Mouse (Mus musculus) liver, embryonic 14.5 days (tissue): ENCODE measurements around the gene Cdh13. TPM values are rescaled to one million over a fixed set of nuclear protein-coding genes. Genes with fewer than 3 reads are reported as not detected.

Source experiments
- ATAC-seq: fragments of 200-750 bp; cut with Nextera tagmentation; 2 replicates; pipeline ENCODE4 v1.8.0; 2017; ENCODE audit warnings: moderate number of reproducible peaks, mild to moderate bottlenecking, moderate library complexity; ENCODE audit not compliant: insufficient read depth
- DNase-seq, 3 experiments: peaks; one replicate each; pipeline ENCODE4 v3.0.0-alpha.2; 2012 to 2013; ENCODE audit warnings: low read depth in 3 of 3, low spot score in 3 of 3
- H3K27ac ChIP-seq: fragments of 300-500 bp; sonication (generic); 2 replicates; pipeline ENCODE4 v1.5.1; 2014; ENCODE audit warnings: moderate library complexity, mild to moderate bottlenecking, control low read depth, inconsistent platforms
- H3K27me3 ChIP-seq: fragments of 300-500 bp; sonication (generic); 2 replicates; pipeline ENCODE4 v1.6.1; 2014; ENCODE audit warnings: mild to moderate bottlenecking, low read length, moderate library complexity; ENCODE audit not compliant: control insufficient read depth, insufficient read depth
- H3K36me3 ChIP-seq: fragments of 300-500 bp; sonication (generic); replicated peaks from 2 replicates; pipeline ENCODE4 v1.6.1; 2014; ENCODE audit warnings: low read depth; ENCODE audit not compliant: control insufficient read depth, insufficient read depth
- H3K4me1 ChIP-seq, 2 experiments: fragments of 200-500 bp in 1 of 2; fragments of 300-500 bp in 1 of 2; sonication (generic) in 1 of 2; replicated peaks; 2 replicates each; pipeline ENCODE4 v1.6.1; 2012 to 2014; ENCODE audit warnings: antibody characterized with exemption in 1 of 2, inconsistent platforms in 1 of 2, low read length in 1 of 2; ENCODE audit not compliant: control insufficient read depth in 2 of 2, insufficient read depth in 2 of 2
- H3K4me2 ChIP-seq: fragments of 300-500 bp; sonication (generic); 2 replicates; pipeline ENCODE4 v1.6.1; 2014; ENCODE audit warnings: low read depth, mild to moderate bottlenecking, control low read depth, moderate library complexity
- H3K4me3 ChIP-seq, 2 experiments: fragments of 200-500 bp in 1 of 2; fragments of 300-500 bp in 1 of 2; sonication (generic) in 1 of 2; 2 replicates each; pipeline ENCODE4 v1.5.1; 2012 to 2014; ENCODE audit warnings: low read depth in 2 of 2, low read length in 2 of 2, mild to moderate bottlenecking in 2 of 2, control low read depth in 1 of 2, inconsistent platforms in 1 of 2, moderate library complexity in 1 of 2; ENCODE audit not compliant: insufficient read depth in 1 of 2
- H3K9ac ChIP-seq: fragments of 300-500 bp; sonication (generic); replicated peaks from 2 replicates; pipeline ENCODE4 v1.6.1; 2014; ENCODE audit warnings: mild to moderate bottlenecking, control low read depth, moderate library complexity
- H3K9me3 ChIP-seq: fragments of 300-500 bp; sonication (generic); 2 replicates; pipeline ENCODE4 v1.6.1; 2016; ENCODE audit warnings: low read length, mixed read lengths; ENCODE audit not compliant: control insufficient read depth
- CTCF ChIP-seq: IDR thresholded peaks from 2 replicates; pipeline ENCODE4 v1.5.1; 2016; ENCODE audit warnings: antibody characterized with exemption, low read depth, control low read depth
- EP300 ChIP-seq: IDR thresholded peaks from 2 replicates; pipeline ENCODE4 v1.6.1; 2016; ENCODE audit warnings: antibody characterized with exemption, low read depth
- WGBS: fragments of 180-500 bp; shearing (Covaris S2); extraction: QIAGEN DNeasy Blood & Tissue Kit; methylation state at CpG from one replicate; pipeline ENCODE4 v1.1.7; 2014; ENCODE audit not compliant: insufficient replicate concordance; 5-methylcytosine and 5-hydroxymethylcytosine counted together
- polyA plus RNA-seq, 2 experiments: library from polyadenylated mRNA; depleted of rRNA in 1 of 2; stranded (reverse) in 1 of 2; unstranded in 1 of 2; fragments of >200 nt; fragmentation: Nextera tagmentation in 1 of 2; extraction: Ambion mirVana in 1 of 2; gene quantifications; 2 replicates each; pipeline versions ENCODE4 v1.2.1 to v1.2.3; 2012 to 2014

The Cdh13 gene
- polyA plus RNA-seq, 2 experiments: 0.15 to 0.43 TPM

DNA sequence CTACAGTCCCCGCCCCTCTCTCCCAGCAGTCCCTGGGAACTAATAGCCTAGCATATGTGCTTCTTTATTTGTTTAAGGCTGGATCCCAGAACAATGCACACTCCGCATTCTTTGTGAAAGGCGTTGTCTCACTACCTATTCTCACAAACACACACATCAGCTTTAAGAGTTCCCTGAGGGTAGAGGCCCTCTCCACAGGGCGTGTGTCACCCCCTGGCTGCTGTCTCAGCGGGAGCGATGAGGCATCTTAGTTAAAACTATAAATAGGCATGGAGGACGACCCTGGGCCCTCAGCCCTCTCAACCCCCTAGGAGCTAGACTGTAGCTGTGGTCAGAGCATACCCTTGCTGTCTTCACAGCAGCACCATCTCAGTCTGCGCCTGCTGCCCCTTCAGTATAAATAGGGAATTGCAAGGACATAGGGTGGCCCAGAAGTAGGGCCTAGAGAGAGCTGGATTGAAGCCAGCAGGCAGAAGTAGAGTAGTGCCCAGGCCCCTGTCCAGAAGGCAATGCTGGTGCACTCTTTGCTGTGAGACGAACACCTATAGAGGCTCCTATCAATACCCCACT is 738.9 kb downstream of the Cdh13 start:
- no peak for ATAC-seq
- DNase-seq: no peak

GRCm38 (mm10) chr8:119033398-119033797 is 749.9 kb downstream of the Cdh13 start:
- Histone ChIP-seq H3K9ac (no peak overlapping the region), H3K4me1 (no peaks in the 10 kb centered on the region), H3K4me2 (no peak overlapping the region), H3K36me3 (no peaks in the 10 kb centered on the region), H3K27ac (no peak overlapping the region), H3K4me3 (no peak overlapping the region), H3K27me3 (no peaks in the 10 kb centered on the region), H3K9me3 (no peaks in the 10 kb centered on the region; the same call in 1 of the 2 replicates)
- ATAC-seq (no peak), DNase-seq (no peak)
- WGBS: 67% methylated on average over 11 of the region's 11 CpGs
- TF ChIP-seq CTCF (no peak), EP300 (no peak)

More for the DNA sequence above, 738.9 kb downstream of the Cdh13 start:
- Histone ChIP-seq H3K9me3 (no peaks in the 10 kb centered on the region), H3K4me3 (no peak overlapping the region), H3K27ac (no peak overlapping the region), H3K27me3 (no peaks in the 10 kb centered on the region), H3K36me3 (no peaks in the 10 kb centered on the region), H3K4me2 (no peak overlapping the region), H3K9ac (no peak overlapping the region), H3K4me1 (no peaks in the 10 kb centered on the region)
- TF ChIP-seq EP300 (no peak), CTCF (no peak)
- WGBS: 45% methylated on average over 9 of the region's 9 CpGs

- no peaks in the 10 kb centered on the region for H3K36me3 ChIP-seq
- no peak overlapping the region for H3K4me3 ChIP-seq
- ATAC-seq (no peak), DNase-seq (no peak)
- H3K27me3 ChIP-seq: no peaks in the 10 kb centered on the region
- H3K9ac ChIP-seq: no peak overlapping the region
- TF ChIP-seq EP300 (no peak), CTCF (no peak)
- no peaks in the 10 kb centered on the region for H3K4me1 ChIP-seq
- WGBS: 71% methylated on average over 3 of the region's 3 CpGs
- no peaks in the 10 kb centered on the region; the same call in 1 of the 2 replicates for H3K9me3 ChIP-seq
- no peak overlapping the region for H3K4me2 ChIP-seq
- no peak overlapping the region for H3K27ac ChIP-seq
Measured at GRCm38 (mm10) chr8:119034037-119034436, 750.5 kb downstream of the Cdh13 start.

- Histone ChIP-seq H3K36me3 (no peaks in the 10 kb centered on the region), H3K4me2 (no peak overlapping the region), H3K9me3 (no peaks in the 10 kb centered on the region; the same call in 1 of the 2 replicates), H3K27ac (no peak overlapping the region), H3K4me1 (no peaks in the 10 kb centered on the region), H3K4me3 (no peak overlapping the region), H3K9ac (no peak overlapping the region), H3K27me3 (no peaks in the 10 kb centered on the region)
- ATAC-seq (no peak), DNase-seq (no peak)
- TF ChIP-seq EP300 (no peak), CTCF (no peak)
- 68% methylated on average over 7 of the region's 7 CpGs for WGBS
Measured at GRCm38 (mm10) chr8:119035126-119035525, 751.6 kb downstream of the Cdh13 start.

DNA sequence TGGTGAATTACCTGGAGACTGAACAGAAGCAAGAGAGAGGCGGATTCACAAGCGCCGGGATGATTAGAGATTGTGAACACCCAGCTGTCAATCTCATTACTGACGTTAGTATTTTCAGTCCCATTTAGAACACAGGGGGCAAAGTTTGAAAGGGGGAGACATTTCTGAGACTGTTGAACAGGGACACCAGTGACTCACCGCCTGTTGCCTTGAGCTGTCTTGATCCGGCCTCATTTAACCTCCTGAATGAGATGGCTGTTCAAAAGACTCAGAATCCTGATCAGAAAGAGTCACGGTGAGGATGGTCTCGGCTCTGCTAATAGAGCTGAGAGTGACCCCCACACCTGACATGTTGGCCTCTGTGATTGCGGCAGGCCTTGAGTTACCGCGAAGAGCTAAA is 754.0 kb downstream of the Cdh13 start:
- TF ChIP-seq CTCF: no peak
- no peak for TF ChIP-seq EP300
- Histone ChIP-seq H3K27me3 (no peaks in the 10 kb centered on the region), H3K4me3 (no peak overlapping the region), H3K36me3 (no peaks in the 10 kb centered on the region), H3K4me1 (no peaks in the 10 kb centered on the region), H3K9ac (no peak overlapping the region), H3K4me2 (no peak overlapping the region), H3K27ac (no peak overlapping the region), H3K9me3 (no peaks in the 10 kb centered on the region; the same call in 1 of the 2 replicates)
- ATAC-seq (no peak), DNase-seq (no peak)
- 81% methylated on average over 11 of the region's 11 CpGs for WGBS
